Mouse (Mus musculus): ENCODE results near the gene Zfp800. TPM values are rescaled to one million over a fixed set of nuclear protein-coding genes. Genes with fewer than 3 reads are reported as not detected.
A peak's percentile ranks its signal among the peaks of the same experiment; 100 is the strongest.

The Zfp800 gene
- total RNA-seq, 2 experiments from 2014 or later, result 23.6 to 25.7 TPM

DNA sequence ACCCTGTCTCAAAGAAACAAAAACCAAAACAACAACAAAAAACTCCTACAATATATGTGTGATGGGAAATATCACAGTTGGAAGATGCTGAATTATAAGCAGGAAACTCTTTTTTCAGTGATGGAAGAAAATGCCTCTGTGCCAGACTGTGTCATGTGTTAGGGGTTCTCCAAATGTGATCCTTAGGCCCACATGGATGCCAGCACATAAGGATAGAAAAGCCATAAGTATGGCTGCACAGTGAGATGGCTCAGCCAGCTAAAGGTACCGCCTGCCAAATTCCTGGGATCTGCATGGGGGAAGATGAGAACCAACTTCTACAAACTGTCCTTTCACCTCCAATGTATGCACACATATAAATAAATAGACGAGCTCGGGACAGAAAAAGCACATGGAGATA, 82.6 kb downstream of the Zfp800 start:
- no peak for DNase-seq (ENCODE audit: low spot score in 2 of 2)

DNA sequence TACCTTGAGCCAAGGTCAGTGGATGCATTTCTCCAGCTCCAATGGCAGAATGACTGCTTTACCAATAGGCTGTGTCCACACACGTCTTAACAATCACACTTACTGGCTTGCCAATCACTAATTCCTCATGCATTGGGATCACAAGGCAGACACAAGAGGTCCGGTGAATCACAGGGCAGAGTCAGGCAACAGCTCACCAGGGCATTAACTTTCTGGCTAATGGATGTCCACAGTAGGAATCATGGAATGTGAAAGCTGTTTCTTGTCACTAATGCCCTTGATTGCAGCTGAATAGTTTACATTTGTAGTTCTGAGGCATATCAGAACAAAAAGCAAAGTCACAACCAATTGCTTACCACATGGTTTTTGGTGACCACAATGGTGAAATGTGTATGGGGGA, 85.7 kb downstream of the Zfp800 start:
- DNase-seq (ENCODE audit: low spot score in 2 of 2), result no peak

DNA sequence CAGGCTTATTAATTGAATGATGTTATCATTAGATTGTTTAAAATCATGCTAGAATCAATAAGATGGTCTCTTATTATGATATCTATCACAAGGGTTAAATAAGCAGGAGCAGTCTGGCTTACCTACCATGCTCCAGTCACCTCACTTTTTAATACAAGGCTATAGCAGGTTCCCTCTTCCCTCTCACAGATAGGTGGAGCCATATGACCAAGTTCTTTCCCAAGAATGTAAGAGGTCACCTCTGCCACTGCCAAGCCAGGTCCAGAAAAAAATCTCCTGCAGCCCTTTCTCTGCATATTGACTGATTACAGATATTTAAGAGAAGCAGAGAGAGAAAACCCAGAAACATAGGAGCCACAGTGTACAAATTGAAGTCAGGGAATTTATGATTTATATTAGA, 88.1 kb downstream of the Zfp800 start:
- DNase-seq (ENCODE audit: low spot score in 2 of 2), result no peak

DNA sequence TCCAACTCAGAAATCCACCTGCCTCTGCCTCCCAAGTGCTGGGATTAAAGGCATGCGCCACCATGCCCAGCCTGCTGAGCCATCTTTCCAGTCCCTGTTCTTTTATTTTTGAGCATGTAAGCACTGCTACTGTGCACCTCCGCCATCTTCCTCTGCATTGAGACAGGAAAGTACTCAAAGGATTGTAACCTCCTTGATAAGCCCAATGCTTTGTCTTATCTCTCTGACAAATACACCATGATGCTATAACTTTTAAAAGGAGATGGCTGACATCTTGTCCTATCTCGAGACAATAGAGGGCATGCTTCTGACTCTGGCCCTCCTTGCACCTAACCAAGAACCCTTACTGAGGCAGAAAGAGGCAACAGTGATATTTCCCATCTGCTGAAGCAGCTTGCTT, 88.9 kb downstream of the Zfp800 start:
- DNase-seq (ENCODE audit: low spot score in 2 of 2), result no peak

DNA sequence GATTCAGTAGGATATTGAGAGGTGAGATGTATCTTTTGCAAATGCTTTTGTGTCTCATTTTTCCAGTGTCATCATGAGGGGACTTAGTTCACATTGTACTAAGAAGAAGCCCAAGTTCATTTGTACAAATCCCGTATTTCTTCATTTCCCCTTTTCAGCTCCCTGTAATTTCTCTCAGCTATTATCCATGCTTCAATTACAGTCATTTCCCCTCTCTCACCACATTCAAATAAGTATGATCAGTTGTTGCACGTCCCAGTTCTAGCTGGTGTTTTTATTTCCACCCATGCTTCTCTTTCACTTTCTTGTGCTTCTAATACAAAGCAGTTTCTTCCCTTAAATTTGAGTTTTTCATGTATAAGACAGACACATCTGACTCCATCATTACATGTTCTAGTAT, 91.1 kb downstream of the Zfp800 start:
- DNase-seq (ENCODE audit: low spot score in 2 of 2), result no peak

DNA sequence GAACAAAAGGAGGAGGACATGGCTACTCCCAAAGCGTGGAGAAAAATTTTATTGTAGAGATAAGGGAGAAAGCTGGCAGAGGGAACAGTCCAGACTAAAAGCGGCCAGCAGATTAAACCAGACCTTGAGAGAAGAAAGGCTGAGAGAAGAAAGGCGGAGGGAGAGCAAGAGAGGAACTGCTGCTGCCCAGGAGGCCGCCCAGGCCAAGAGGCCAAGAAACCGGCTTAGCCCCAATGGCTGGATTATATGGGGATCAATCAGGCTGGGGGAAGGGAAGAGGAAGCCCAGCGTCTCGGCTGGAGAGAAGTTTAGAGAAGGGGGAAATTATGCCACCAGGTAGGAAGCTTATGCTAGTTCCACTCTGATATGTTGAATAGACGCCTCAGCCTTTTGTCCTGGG, 101.5 kb downstream of the Zfp800 start:
- no peak for DNase-seq (ENCODE audit: low spot score in 2 of 2)

DNA sequence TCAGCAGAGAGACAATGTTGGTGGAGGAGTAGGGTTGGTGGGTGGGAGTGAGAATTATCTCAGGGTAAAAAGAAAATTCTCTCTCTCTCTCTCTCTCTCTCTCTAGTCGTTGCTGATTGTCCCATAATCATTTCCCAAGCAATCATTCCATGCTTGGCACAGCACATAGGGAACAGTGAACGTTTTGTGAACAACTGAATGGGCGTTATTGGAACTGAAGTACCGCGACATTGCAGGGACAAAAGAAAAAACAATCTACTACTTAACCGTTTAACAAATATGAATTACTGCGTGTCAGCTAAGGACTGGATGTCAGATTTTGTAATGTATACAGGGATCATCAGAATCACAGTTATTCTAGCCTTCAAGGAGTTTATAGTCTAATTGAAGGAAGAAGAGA, 102.2 kb downstream of the Zfp800 start:
- DNase-seq (ENCODE audit: low spot score in 2 of 2), result no peak

DNA sequence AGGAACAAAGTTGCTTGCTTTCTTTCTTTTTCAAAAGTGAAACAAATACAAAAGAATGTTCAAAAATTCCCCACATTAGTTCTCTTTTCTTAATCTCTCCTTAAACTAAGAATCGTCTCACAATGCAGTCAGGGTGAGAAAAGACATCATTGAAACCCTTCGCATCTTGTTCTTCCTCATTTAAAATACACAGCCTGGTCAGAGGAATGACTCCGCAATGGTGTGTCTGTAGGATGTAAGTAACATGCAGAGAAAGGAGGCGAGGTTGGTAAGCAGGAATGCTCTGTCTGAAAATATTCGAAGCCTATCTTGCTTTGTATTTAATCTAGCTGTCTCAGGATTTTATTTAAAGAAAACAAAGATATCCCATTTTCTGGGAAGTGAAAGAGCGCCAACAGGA, 105.0 kb downstream of the Zfp800 start:
- no peak for DNase-seq (ENCODE audit: low spot score in 2 of 2)

DNA sequence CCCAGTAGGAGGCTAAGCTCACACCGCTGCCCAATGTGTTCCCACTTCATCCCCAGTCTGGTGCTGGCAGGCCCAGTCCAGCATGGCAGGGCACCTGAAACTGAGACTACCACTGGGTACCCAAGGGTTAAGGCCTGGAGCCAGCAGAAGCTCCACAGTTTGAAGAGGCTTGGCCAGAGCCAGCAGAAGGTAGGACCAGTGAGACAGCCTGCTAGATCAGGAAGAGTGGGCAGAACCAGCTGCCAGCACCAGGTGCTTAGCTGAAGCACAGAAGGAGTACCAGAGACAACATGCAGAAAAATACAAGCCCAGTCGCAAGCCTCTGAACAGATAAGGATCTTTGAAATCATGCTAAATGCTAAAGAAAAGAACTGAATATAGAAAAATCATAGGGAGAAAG, 117.9 kb downstream of the Zfp800 start:
- DNase-seq (ENCODE audit: low spot score in 2 of 2), result no peak

DNA sequence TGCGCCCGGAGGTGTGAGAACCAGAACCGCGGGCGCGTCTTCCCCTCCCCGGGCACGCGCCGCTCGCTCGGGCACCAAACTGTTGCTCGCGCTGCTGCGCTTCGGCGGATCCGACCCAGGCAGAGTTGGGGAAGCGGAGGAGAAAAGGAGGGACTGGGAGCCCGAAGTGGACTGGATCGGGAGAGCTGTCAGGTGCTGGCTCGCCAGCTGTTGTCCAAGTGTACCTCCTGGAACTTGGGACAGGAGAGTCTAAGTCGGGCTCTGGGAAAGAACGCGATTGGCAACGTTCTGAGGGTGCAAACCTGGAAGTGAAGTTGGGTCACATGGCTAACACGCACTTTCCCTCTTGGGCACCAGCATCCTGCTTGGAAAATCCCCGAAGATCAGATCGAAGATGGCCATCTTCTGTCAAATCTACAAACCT, 135.6 kb downstream of the Zfp800 start:
- DNase-seq (ENCODE audit: low spot score in 2 of 2), result no peak

DNA sequence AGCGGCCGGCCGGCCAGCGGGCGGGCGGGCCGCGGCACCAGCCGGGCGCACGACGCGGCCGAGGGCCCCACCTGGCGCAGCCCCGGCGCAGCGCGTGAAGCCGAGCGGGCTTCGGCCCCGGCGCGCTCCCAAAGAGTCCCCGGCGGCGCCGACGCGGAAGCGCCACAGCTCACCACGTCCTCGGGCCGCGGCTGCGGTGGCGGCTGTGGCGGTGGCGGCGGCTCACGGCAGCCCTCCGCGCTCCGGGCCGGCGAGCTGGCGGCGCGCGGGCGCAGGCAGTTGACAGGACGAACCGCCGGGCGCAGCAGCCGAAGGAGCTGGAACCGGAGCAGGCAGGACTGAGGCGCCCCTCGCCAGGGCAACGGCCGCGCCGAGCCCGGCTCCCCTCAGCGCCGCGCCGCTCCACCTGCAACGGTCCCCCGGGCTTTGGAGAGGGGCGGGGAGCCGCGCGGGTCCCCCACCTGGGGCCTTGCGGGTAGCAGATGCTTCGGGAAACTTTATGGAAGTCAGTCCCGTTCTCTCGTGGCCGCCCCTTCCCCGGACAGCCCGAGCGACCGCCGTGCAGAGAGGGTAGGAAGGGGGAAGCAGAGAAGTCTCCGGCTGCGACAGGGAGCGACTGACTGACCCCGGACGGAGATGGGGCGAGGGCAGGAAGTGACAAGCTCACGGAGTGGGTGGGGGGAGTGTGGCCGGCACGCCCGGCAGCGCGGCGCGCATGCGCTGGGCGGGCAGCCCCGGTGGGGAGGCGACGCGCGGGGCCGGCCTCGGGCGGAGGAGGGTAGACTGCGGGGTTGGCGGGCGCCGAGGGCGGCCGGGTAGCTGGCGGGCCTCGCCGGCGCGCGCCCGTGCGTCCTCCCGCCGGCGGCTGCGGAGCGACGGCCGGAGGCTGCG, 136.3 kb downstream of the Zfp800 start:
- peak; percentile 79 to 81 for DNase-seq (ENCODE audit: low spot score in 2 of 2)

DNA sequence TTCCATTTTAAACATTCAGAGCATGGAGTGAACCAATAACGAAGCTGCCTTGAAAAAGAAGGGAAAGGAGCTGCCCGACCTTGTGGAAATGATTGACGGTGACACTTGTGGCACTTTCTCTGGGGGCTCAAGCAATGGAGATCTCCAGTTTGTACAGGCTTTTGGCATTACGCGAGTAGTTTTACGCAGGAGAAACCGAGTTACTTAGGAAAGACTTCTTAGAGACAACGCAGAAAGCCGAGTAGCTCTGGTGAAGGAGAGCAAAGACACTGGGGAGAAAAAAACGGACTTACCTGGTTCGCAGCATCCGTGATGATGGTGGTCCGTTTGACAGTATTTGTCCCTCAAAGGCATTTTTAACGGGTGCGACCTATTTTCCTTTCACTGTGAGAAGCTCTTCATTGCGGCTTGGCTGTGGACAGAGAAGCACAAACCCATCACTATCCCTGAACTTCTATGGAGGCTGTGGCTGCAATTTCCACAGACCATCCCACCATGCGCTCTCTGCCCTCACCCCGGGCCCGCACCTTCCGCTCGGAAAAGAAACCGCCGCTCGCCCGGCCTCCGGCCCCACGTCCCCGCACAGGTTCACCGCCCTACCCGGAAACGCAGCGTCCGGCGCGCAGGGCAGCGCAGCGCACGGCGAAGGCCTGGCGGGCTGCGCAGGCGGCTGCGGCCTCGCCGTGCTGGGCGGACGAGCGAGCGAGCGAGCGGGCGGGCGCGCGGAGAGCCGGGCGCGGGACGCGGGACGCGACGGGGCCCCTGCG, 137.2 kb downstream of the Zfp800 start:
- DNase-seq (ENCODE audit: low spot score in 2 of 2), result peak; percentile 14 to 17

DNA sequence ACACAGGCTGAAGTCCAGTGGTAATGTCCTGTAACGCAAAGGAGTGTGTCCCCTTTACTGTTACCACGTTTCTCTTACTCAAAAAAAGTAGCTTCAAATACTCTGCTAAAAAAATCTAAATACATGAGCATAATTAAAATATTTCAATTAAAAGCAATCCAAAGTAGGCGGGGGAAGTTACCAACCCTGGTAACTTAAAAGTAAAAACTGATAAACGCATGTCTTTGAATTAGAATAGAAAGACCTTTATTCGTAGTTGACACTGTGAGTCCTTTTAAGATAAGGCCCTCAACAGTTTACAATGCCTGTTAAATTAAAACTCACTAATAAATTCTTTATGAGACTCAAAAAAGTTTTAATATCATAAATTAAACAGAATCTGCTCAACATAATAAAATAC, 138.1 kb downstream of the Zfp800 start:
- no peak for DNase-seq (ENCODE audit: low spot score in 2 of 2)

DNA sequence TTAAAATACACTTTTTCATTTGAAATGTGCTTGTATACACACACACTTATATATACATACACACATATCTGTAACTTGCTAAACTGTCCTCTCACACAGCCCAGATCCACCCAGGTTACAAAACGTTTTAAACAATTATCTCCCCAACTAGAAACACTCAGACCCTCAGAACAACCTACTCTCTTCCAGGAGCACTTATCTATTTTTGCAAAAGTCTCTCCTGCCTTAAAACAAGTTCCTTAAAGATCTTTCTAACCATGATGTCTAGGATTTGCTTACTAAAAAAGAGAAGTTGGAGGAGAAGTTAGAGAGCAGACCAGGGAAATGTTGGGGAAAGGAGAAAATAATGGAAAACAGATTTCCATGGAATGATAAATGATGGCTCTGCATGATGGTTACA, 139.4 kb downstream of the Zfp800 start:
- DNase-seq (ENCODE audit: low spot score in 2 of 2), result no peak

DNA sequence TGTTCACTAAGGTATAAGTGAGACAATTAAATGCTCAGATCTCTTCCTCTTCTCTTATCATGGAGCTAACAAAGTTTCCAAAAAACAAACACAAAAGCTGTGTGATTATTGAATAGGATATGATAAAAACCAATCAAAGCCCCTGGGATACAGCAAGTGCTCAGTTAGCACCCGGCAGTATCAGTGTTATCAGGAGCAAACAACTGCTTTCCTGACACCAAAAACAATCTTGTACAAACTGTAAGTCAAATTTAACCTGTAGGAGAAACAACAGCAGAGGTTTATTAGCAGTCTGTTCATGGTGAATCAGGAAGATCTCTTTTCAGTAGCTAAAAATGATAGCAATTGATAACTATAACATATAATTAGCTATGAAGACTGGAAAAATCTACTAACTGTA, 140.0 kb downstream of the Zfp800 start:
- DNase-seq (ENCODE audit: low spot score in 2 of 2), result no peak

DNA sequence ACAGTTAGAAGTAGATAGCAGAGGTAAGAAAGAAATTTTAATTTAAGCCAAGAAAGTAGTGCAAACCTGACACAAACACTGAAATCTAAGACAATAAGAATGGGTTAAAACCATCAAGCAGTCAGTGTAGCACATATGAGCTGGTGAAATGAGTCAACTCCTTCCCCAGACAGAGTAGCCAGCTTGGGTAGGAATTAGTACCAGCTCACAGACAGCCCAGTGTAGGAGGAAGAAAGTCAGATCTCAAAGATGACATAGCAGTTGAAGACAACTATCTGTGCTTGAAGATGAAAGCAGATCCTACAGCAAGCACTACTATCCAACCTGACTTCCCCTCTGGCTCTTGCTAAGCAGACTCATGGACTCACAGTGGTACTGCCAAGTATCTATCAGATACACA, 145.0 kb downstream of the Zfp800 start:
- DNase-seq (ENCODE audit: low spot score in 2 of 2), result no peak

DNA sequence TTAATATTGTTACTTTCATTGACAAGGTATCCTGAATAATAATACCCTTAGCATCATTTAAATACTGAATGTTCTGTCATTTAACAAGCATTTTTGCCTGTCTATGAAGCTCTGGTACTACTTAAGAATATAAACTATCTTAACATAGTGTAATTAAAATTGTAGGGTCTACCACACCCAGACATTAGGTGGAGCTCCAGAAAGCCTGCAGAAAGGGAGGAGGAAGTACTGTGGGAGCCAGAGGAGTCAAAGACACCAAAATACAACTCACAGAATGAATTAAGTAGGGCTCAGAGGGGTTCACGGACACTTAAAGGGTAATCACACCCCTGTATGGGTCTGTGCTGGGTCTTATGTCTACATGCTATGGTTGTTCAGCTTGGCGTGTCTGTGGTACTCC, 149.6 kb downstream of the Zfp800 start:
- DNase-seq (ENCODE audit: low spot score in 2 of 2), result no peak

DNA sequence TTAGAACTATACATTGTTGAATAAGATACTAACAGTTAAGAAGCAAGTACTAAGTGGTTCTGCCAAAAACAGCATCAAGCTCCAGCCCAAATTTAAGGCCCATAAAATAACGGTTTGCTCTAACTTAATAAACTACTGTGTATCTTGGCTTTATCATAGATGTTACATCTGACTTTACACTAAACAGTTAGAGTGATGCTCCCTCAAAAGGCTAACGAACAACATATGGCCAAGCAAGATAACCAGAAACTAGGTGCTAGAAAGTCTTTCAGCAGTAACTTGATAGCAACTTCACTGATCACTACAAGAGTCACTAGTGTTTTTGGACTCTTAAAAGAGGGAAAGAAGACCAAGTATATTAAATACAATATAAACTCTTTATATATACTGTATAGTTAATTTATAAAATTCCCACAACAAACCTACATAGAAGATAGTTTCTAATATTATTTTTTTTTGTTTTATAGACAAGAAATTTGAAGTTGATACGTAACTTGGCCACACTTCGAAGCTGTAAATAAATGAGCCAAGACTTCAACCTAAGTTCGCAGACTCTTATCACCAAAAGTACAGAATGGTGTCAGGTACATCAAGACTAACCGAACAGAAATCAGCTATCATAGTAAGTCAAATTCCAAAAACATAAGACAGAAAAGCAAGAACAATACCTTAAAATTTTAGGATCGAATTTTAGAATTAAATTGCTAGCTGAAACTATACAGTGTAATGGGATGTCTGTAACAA, 165.0 kb downstream of the Zfp800 start:
- DNase-seq (ENCODE audit: low spot score in 2 of 2), result no peak

DNA sequence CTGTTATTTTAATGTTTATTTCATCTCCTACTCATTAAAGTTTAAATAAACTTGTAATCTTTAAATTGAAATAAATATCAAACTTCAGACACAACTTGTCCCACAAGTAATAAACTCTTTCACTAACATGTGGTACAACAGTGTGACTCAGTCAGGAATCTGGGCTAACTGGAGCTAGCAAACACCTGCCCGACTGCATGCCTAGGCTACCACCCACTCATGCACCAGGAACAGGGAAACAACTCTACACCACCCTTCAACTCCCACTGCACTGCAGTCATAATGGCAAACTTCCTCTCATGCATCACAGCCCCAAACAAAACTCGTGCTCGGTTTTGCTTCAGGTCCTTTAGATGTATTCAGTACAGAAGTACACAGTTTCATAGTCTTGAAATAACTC, 169.7 kb downstream of the Zfp800 start:
- no peak for DNase-seq (ENCODE audit: low spot score in 2 of 2)

DNA sequence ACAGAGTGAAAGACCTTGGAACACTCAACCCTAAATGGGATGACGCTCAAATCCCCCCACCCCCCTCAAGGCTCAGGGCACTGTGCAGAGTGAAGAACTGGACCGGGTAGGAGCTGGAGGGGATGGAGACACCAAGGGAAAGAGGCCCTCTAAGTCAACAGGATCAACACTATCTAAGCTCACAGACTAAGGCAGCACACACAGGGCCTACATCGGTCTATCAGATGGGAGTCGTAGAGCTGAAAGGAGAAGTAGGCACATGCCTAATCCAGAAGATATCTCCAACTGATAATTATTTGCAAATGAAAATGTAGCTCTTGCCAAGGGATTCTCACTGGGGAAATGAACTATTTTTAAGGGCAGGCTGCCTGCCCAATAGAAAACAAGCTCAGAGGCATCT, 176.8 kb downstream of the Zfp800 start:
- no peak for DNase-seq (ENCODE audit: low spot score in 2 of 2)

DNA sequence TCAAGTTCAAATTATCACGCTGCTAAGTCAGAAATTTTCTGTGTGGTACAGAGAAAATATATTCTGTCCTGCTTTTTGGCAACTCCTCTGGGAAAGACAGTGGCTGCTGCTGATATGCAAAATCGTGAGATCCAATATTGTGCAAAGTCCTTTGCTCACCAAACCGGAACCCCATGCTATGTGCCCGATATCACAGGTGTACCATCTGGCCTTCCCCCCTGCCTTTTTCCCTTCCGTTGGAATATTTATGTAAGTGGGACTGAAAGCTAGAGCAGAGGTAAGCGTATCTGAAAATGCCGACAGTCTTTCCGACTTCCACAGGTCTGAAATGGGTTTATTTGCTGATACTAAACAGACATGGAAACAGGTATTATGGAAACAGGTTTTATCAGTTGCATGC, 179.4 kb downstream of the Zfp800 start:
- DNase-seq (ENCODE audit: low spot score in 2 of 2), result no peak

All from adrenal gland, postnatal 4 days (tissue).